Mouse (Mus musculus) olfactory bulb, adult 2 months (tissue): ENCODE results near the gene Zc3hav1. TPM values are rescaled to one million over a fixed set of nuclear protein-coding genes. Genes with fewer than 3 reads are reported as not detected.
A peak's percentile ranks its signal among the peaks of the same experiment; 100 is the strongest.

Experiments used
- H3K27ac ChIP-seq: fragments of 200-500 bp; 2 replicates; pipeline ENCODE4 v1.5.1; 2012; ENCODE audit warnings: low read depth, low read length; ENCODE audit not compliant: insufficient read depth
- H3K4me1 ChIP-seq: fragments of 200-500 bp; 2 replicates; pipeline ENCODE4 v1.6.1; 2012; ENCODE audit warnings: low read length; ENCODE audit not compliant: control insufficient read depth, insufficient read depth
- H3K4me3 ChIP-seq: fragments of 200-500 bp; 2 replicates; pipeline ENCODE4 v1.5.1; 2012; ENCODE audit warnings: mild to moderate bottlenecking, low read depth, low read length, moderate library complexity; ENCODE audit not compliant: insufficient read depth
- CTCF ChIP-seq: fragments of 200-500 bp; IDR thresholded peaks from 2 replicates; pipeline ENCODE4 v1.5.1; 2012; ENCODE audit warnings: low read depth, mild to moderate bottlenecking, low read length, moderate library complexity; ENCODE audit not compliant: insufficient read depth
- POLR2A ChIP-seq: fragments of 200-500 bp; IDR thresholded peaks from 2 replicates; pipeline ENCODE4 v1.6.1; 2012; ENCODE audit warnings: mild to moderate bottlenecking, low read depth, low read length, moderate library complexity; ENCODE audit not compliant: insufficient read depth
- WGBS: fragments of 180-500 bp; shearing (Covaris S2); methylation state at CpG from one replicate; pipeline ENCODE4 v1.1.7; 2018; 5-methylcytosine and 5-hydroxymethylcytosine counted together
- polyA plus RNA-seq: library from polyadenylated mRNA; stranded (reverse); fragments of >200 nt; gene quantifications from 2 replicates; pipeline ENCODE4 v1.2.4, GENCODE M21; 2012; ENCODE audit warnings: low replicate concordance; ENCODE audit not compliant: missing spikeins, insufficient read depth, insufficient read length

The Zc3hav1 gene
- polyA plus RNA-seq, result not detected in 2 replicates

DNA sequence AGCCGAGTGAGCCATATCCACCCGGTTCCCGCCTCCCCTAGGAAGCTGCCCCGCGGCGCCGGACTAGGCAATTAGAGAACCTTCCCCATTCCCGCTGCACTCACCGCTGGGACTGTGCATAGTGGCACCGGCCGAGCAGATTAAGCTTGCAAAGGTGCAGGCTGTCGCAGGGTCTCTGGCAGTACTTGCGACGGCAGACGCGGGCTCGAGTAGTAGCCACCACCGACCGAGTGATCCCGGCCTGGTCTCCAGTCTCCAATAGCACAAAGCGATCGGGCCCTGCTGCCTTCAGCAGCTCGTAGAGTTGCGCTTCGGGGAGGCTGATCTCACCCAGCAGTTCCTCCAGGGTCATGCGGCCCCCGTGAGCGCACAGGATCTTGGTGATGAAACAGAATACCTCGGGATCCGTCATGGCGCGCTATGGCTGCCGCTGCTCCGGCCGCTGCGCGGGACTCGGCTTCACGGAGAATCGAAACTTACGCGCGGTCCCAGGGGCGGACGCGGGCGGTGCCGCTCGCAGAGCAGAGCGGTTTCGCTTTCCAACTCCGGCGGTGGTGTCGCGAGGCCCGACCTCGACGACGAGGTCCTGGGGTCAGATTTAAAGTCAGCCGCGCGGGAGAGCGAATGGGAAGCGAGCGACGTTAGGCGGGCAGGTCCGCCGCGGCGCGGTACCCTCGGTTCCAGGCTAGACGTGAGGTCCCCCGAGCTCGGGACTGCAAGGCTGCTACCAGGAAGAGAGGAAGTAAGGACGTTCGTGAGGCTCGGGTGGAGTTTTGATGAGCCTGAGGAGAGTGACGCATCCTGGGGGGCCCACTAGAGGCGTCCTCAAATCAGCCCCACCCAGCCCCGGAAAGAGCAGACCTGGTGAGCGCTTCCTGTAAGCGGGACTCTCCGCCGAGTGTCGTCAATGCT lies at the start of gene Zc3hav1:
TSS of gene Zc3hav1 (minus strand) at position 793 of the 912 bp plus-strand sequence.
- Histone ChIP-seq H3K27ac (no peak within 1 kb of the TSS), H3K4me3 (peak within 1 kb of the TSS; percentile 54), H3K4me1 (peaks cover 10% of the 10 kb centered on the region; the same call in 1 of the 2 replicates)
- TF ChIP-seq CTCF (no peak), POLR2A (no peak)
- WGBS, result under 1% methylated on average over 87 of the region's 87 CpGs

DNA sequence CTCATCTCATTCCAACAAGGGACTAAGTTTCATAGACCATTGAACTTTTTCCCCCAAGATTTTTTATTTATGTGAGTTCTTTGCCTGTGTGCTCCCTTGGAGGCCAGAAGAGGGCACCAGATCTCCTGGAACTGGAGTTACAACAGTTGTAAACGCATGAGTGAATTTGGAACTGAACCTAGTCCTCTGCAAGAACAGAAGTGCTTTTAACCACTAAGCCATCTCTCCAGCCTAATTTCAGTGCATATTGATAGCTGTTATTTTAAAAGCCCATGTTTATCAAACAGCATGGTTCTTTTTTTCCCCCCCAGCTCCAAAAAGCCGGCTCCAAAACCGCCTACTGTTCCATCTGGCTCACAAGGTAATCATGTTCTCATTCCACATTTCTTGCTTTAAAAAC lies 35.3 kb upstream of the Zc3hav1 start:
- H3K4me1 ChIP-seq, result no peaks in the 10 kb centered on the region
- no peak overlapping the region for H3K4me3 ChIP-seq
- WGBS, result 70% methylated on average over 3 of the region's 3 CpGs
- no peak overlapping the region for H3K27ac ChIP-seq
- TF ChIP-seq CTCF (no peak), POLR2A (no peak)

DNA sequence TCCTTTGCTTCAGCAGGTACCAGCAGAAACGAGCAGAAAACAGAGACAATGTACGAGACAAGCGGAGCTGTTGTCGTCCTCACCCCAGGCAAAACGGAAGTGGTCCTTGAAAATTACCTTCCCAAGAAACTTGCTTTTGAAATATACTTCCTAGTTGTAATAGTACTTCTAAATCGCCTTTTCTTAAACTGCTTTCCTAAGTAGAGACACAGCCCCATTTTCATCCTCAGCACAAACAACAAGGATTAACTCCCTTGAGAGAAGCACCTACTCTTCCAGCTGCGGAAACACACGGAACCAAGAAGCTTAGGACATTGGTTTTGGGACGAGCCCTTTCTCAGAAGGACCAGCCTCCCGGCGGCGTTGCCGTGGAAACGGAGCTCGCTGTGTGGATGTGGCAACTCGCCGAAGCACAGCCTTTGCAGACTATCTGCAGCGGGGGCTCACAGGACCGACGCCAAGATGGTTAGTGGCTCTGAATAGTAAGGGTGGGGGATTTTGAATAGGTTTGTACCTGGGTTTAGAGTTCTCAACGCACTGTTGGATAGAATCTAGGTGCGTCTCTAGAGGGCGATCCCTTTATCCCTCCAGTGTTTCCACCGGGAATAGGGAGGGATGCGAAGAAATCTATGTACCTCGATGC lies 26.8 kb upstream of the Zc3hav1 start, which contains the start of gene Ttc26:
TSS of gene Ttc26 (plus strand) at position 341 of the 643 bp plus-strand sequence.
- TF ChIP-seq POLR2A, result peak; percentile 45; the same call in 1 of the 2 replicates
- TF ChIP-seq CTCF, result no peak
- H3K27ac ChIP-seq, result peak within 1 kb of the TSS; percentile 47; the same call in 1 of the 2 replicates
- 0% methylated on average over 26 of the region's 26 CpGs for WGBS
- H3K4me3 ChIP-seq, result peak within 1 kb of the TSS; percentile 65
- no peaks in the 10 kb centered on the region for H3K4me1 ChIP-seq

DNA sequence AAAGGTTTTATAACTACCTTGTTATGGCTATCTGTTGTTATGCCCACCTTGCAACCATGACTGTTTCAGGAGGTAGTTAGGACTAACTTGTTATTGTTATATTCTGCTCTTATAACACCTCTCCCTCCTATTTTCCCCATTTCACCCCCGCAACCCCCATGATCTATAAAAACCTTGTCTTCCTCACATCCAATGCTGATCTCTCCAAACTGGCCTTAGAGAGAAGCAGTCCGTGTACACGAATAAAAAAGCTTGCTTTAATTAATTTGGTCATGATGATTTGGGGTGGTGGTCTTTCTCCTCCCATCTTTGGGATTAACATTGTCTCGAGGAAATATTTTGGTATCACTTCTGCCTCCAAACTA lies 26.3 kb upstream of the Zc3hav1 start:
- Histone ChIP-seq H3K4me1 (no peaks in the 10 kb centered on the region), H3K27ac (peak overlapping the region; percentile 47; the same call in 1 of the 2 replicates), H3K4me3 (peak overlapping the region; percentile 65)
- WGBS, result 2% methylated on average over 4 of the region's 4 CpGs
- TF ChIP-seq POLR2A, result no peak
- no peak for TF ChIP-seq CTCF

DNA sequence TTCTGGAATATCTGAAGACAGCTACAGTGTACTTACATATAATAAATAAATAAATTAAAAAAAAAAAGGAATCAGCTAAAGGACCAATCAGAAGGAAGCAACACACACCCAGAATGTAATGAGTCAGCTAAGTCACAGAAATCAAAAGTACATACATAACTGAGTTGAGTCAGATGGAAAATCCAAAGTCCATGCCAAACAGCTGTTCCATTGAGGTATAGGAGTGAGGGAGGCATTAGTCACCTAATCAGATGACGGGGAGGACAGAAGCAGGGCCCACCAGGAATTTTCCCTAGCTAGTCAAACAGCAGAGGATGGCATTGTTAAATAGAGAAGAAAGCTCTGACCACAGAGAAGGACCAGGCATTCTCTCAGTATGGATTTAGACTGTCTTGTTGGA lies 19.9 kb upstream of the Zc3hav1 start:
- no peaks in the 10 kb centered on the region for H3K4me1 ChIP-seq
- WGBS, result 80% methylated on average over 1 of the region's 1 CpGs

DNA sequence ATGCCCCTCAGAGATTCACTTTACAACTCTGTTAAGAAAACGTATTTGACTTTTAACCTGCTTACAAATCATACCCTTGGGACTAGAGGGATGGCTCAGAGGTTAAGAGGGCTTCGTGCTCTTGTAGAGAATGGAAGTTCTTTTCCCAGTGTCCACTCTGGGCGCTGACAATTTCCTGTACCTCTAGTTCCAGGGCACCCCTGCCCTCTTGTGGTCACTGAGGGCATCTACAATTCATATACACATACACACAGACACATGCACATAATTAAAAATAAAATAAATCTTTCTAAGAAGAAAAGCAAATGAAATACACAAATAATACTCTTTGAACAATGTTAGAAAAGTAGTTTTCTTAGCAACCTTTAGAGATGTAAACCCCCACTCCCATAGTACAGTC lies 15.5 kb upstream of the Zc3hav1 start:
- 80% methylated on average over 3 of the region's 3 CpGs for WGBS
- Histone ChIP-seq H3K4me1 (no peaks in the 10 kb centered on the region), H3K27ac (no peak overlapping the region), H3K4me3 (no peak overlapping the region)
- TF ChIP-seq CTCF, result no peak
- no peak for TF ChIP-seq POLR2A

More for the DNA sequence above, 19.9 kb upstream of the Zc3hav1 start:
- TF ChIP-seq POLR2A, result no peak
- TF ChIP-seq CTCF, result no peak
- Histone ChIP-seq H3K4me3 (no peak overlapping the region), H3K27ac (no peak overlapping the region)

DNA sequence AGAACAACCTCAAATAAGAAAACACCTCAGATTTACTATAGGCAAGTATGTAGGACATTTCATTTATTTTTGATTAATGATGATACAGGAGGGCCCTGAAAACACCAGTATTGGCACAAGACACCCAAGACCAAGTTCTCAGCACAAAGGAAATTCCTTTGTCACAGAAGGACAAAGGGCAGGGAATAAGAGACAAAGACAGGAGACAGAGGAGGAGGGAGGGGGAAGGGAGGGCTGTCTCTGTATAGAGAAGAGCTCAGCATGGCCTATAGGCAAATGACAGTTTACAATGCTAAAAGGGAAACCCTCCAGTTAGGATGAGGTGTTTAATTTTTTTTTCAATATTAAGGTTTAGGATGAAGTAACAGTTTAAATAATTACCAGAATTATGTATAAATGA lies 9.7 kb upstream of the Zc3hav1 start:
- TF ChIP-seq CTCF (no peak), POLR2A (no peak)
- Histone ChIP-seq H3K4me3 (no peak overlapping the region), H3K4me1 (no peaks in the 10 kb centered on the region), H3K27ac (no peak overlapping the region)

DNA sequence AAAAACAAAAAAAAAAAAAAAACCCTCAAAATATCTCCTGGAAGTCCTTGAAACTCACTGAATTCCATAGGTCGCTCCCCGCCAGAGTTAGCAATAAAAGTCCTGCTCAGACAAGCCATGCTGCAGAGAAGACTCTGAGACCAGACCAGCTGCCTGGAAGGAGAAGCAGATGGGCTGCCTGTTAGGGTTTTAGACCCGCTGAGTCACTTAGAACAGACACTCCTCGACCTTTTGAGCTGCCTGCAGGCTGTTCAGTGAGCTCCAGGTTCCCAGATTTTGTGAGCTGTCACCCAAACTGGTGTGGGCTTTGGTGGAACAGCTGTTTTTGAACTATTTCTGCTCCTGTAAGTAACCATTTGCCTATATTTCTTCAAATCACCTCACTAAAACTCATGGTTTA lies 9.0 kb upstream of the Zc3hav1 start:
- 71% methylated on average over 4 of the region's 4 CpGs for WGBS
- H3K4me3 ChIP-seq, result no peak overlapping the region
- H3K27ac ChIP-seq, result no peak overlapping the region

DNA sequence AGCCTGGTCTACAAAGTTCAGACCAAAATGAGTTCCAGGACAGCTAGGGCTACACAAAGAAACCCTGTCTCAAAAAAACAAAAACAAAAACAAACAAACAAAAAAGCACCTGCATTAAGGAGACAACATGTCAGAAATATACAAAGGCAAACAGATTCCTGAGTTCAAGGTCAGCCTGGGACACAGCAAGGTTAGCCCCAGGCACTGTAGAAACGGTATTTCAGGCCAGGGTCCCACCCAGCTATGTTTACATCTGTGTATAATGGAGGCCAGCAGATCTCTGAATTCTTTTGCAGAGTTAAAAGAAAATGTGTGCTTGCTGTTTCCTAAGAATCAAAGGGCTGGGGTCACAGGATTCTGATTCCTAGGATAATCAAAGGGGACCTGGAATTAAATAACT lies 7.5 kb upstream of the Zc3hav1 start:
- 72% methylated on average over 1 of the region's 1 CpGs for WGBS
- no peak overlapping the region for H3K27ac ChIP-seq
- H3K4me1 ChIP-seq, result no peaks in the 10 kb centered on the region
- TF ChIP-seq CTCF, result no peak
- no peak overlapping the region for H3K4me3 ChIP-seq

More for the DNA sequence above, 9.0 kb upstream of the Zc3hav1 start:
- no peaks in the 10 kb centered on the region for H3K4me1 ChIP-seq
- TF ChIP-seq POLR2A (no peak), CTCF (no peak)
